Mouse (Mus musculus) heart, postnatal 36 days (tissue): ENCODE results near the gene Tenm4. TPM values are rescaled to one million over a fixed set of nuclear protein-coding genes. Genes with fewer than 3 reads are reported as not detected.

Source experiments
- DNase-seq, 2 experiments: peaks; one replicate each; pipeline ENCODE4 v3.0.0; 2021 to 2022
- intact Hi-C: fragments of 180-260 bp; cut with DNase I; formaldehyde crosslinking; loops from one replicate; pipeline ENCODE4 v1.15.1; 2025
- total RNA-seq, 2 experiments: library from RNA; stranded (reverse); gene quantifications; 2 replicates each; pipeline ENCODE4 v1.2.3; 2021

Tenm4 gene
- total RNA-seq, 2 experiments from 2014 or later: 0.36 to 0.81 TPM

GRCm38 (mm10) chr7:96657857-96658580, 487.0 kb downstream of the Tenm4 start:
- no peak for DNase-seq
- intact Hi-C loops: no loop called here

GRCm38 (mm10) chr7:96660907-96661306, 489.9 kb downstream of the Tenm4 start:
- intact Hi-C loops: no loop called here
- DNase-seq: no peak

GRCm38 (mm10) chr7:96661352-96662169, 490.5 kb downstream of the Tenm4 start:
- intact Hi-C loops: no loop called here

GRCm38 (mm10) chr7:96663336-96663735, 492.3 kb downstream of the Tenm4 start:
- intact Hi-C loops: no loop called here
- no peak for DNase-seq

More at GRCm38 (mm10) chr7:96661352-96662169, 490.5 kb downstream of the Tenm4 start:
- DNase-seq: no peak

- intact Hi-C loops: no loop called here
- no peak for DNase-seq
Measured at GRCm38 (mm10) chr7:96666366-96666896, 495.4 kb downstream of the Tenm4 start.

GRCm38 (mm10) chr7:96667688-96668087, 496.6 kb downstream of the Tenm4 start:
- intact Hi-C loops: no loop called here

GRCm38 (mm10) chr7:96670095-96670494, 499.0 kb downstream of the Tenm4 start:
- intact Hi-C loops: no loop called here
- no peak for DNase-seq

More at GRCm38 (mm10) chr7:96667688-96668087, 496.6 kb downstream of the Tenm4 start:
- no peak for DNase-seq

- DNase-seq: no peak
- intact Hi-C loops: no loop called here
Measured at GRCm38 (mm10) chr7:96672322-96672914, 501.4 kb downstream of the Tenm4 start.

- DNase-seq: no peak
- intact Hi-C loops: no loop called here
Measured at GRCm38 (mm10) chr7:96677082-96677481, 506.0 kb downstream of the Tenm4 start.

- intact Hi-C loops: no loop called here
- no peak for DNase-seq
Measured at GRCm38 (mm10) chr7:96678236-96678635, 507.2 kb downstream of the Tenm4 start.

GRCm38 (mm10) chr7:96679746-96680145, 508.7 kb downstream of the Tenm4 start:
- intact Hi-C loops: no loop called here
- DNase-seq: no peak

GRCm38 (mm10) chr7:96680405-96680804, 509.4 kb downstream of the Tenm4 start:
- DNase-seq: no peak
- intact Hi-C loops: no loop called here

GRCm38 (mm10) chr7:96681808-96682207, 510.8 kb downstream of the Tenm4 start:
- DNase-seq: no peak
- intact Hi-C loops: no loop called here

- intact Hi-C loops: no loop called here
Measured at GRCm38 (mm10) chr7:96688141-96688540, 517.1 kb downstream of the Tenm4 start.

GRCm38 (mm10) chr7:96701097-96701845, 530.2 kb downstream of the Tenm4 start:
- intact Hi-C loops: no loop called here
- DNase-seq: no peak

More at GRCm38 (mm10) chr7:96688141-96688540, 517.1 kb downstream of the Tenm4 start:
- DNase-seq: no peak

GRCm38 (mm10) chr7:96703958-96704357, 532.9 kb downstream of the Tenm4 start:
- no peak for DNase-seq
- intact Hi-C loops: no loop called here

- no peak for DNase-seq
- intact Hi-C loops: no loop called here
Measured at GRCm38 (mm10) chr7:96705307-96706129, 534.5 kb downstream of the Tenm4 start.

- DNase-seq: no peak
- intact Hi-C loops: no loop called here
Measured at GRCm38 (mm10) chr7:96706531-96706930, 535.5 kb downstream of the Tenm4 start.

- DNase-seq: no peak
- intact Hi-C loops: no loop called here
Measured at GRCm38 (mm10) chr7:96707112-96707511, 536.1 kb downstream of the Tenm4 start.
